Mouse (Mus musculus): ENCODE data around the gene 4930524J08Rik. TPM values are rescaled to one million over a fixed set of nuclear protein-coding genes. Genes with fewer than 3 reads are reported as not detected.

4930524J08Rik gene
- polyA plus RNA-seq, 1 experiment from 2014 or later, result 3.4 TPM

DNA sequence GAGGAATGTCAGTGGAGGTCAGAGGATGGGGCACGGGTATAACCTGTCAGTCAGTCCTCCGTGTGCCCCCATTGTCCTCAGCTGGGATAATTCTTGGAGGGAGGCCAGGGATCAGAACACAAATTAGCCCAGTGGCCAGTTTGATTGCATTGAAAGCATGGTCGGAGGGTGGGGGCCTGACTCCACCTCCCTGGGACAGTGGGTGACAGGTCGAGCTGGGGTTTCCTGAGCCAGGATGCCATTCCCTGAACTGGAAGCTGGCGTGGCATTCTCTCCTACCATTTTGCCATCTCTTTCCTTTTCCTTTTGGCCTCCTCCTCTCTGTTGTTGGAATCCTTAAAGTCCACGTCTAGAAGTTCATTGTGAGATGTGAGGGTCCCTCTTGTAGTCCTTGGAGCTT, 27.0 kb downstream of the 4930524J08Rik start:
- no peak for ATAC-seq (ENCODE audit: insufficient number of reproducible peaks, insufficient read depth, low FRiP score, low TSS enrichment, low read depth)
- no peaks in the 10 kb centered on the region for H3K9me3 ChIP-seq
- 78% methylated on average over 6 of the region's 6 CpGs for WGBS
- no peaks in the 10 kb centered on the region for H3K4me1 ChIP-seq
- no peak overlapping the region for H3K27ac ChIP-seq
- H3K27me3 ChIP-seq, result no peaks in the 10 kb centered on the region
- H3K4me2 ChIP-seq, result no peak overlapping the region
- H3K36me3 ChIP-seq, result no peaks in the 10 kb centered on the region
- no peak overlapping the region for H3K4me3 ChIP-seq
- no peak overlapping the region for H3K9ac ChIP-seq

DNA sequence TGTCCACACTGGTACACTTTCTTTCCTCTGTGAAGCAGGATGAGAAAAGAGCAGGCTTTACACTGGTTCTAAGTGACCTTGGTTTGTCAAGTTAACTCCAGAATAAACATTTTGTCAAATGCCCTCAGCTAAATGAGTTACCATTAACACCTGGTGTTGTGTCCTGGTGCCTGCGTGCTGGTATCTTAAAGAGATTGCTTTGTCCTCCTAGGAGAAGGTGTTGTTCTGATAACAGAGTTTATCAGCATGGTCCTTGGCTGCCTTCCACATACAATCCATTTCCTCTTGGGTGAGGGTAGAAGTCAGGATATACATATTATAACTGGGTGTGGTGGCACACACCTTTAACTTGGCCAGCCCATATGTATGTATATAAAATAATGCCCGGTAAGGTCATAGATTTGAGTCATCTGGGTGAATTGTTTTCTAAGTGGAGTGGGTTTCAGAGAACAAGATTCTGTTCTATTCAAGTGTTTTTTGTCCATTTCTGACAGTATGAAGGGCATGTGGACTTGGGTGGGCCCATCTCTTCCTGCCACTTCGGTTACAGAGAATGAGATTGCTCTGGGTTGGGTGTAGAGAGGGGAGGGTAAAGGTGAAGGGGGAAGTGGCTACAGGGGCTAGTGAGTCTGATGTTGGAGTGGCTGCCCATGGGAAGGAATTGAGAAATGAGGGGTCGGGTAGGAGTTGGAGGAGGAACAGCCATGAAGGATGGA, 27.6 kb downstream of the 4930524J08Rik start:
- no peak overlapping the region for H3K4me2 ChIP-seq
- no peaks in the 10 kb centered on the region for H3K4me1 ChIP-seq
- H3K9me3 ChIP-seq, result no peaks in the 10 kb centered on the region
- no peak for ATAC-seq (ENCODE audit: insufficient number of reproducible peaks, insufficient read depth, low FRiP score, low TSS enrichment, low read depth)
- H3K4me3 ChIP-seq, result no peak overlapping the region
- no peaks in the 10 kb centered on the region for H3K27me3 ChIP-seq
- no peak overlapping the region for H3K9ac ChIP-seq
- WGBS, result 85% methylated on average over 4 of the region's 4 CpGs
- no peaks in the 10 kb centered on the region for H3K36me3 ChIP-seq
- no peak overlapping the region for H3K27ac ChIP-seq

DNA sequence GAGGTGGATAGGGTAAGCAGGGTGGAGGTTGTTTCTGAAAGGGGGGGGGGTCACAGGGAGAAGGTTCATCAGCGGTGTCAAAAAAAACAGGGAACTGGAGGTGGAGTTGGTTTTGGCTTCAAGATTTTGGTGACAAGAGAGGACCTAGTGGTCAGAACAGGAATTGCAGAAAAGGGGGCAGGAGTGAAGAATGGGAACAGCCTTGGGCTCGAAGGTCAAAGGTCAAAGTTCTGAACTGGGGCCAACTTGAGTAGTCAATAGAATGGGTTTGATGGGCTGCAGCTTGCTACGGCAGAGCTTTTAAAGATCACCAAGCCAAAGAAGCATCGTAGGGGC, 28.1 kb downstream of the 4930524J08Rik start:
- Histone ChIP-seq H3K9ac (no peak overlapping the region), H3K27me3 (no peaks in the 10 kb centered on the region), H3K4me1 (no peaks in the 10 kb centered on the region), H3K9me3 (no peaks in the 10 kb centered on the region), H3K27ac (no peak overlapping the region), H3K4me3 (no peak overlapping the region), H3K36me3 (no peaks in the 10 kb centered on the region), H3K4me2 (no peak overlapping the region)
- 75% methylated on average over 4 of the region's 4 CpGs for WGBS
- no peak for ATAC-seq (ENCODE audit: insufficient number of reproducible peaks, insufficient read depth, low FRiP score, low TSS enrichment, low read depth)

DNA sequence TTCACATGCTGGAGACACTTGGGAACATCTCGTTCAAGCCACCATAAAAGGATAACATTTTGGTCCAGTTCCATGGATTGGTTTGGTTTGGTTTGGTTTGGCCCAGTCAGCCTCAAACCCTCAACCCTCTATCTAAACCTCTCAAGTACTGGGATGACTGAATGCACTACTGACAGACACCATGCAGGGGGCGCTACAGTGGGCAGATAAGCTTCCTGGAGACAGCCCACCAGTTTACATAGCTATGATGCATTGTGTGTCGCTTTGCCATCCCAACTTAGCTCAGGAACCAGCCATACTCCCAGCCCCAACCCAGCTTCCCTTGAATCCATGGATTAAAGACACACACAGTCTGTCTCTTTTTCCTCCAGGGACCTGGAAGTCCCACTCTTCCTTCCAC, 29.6 kb downstream of the 4930524J08Rik start:
- H3K4me1 ChIP-seq, result no peaks in the 10 kb centered on the region
- H3K4me3 ChIP-seq, result no peak overlapping the region
- no peak overlapping the region for H3K4me2 ChIP-seq
- no peaks in the 10 kb centered on the region for H3K27me3 ChIP-seq
- no peak overlapping the region for H3K9ac ChIP-seq
- ATAC-seq (ENCODE audit: insufficient number of reproducible peaks, insufficient read depth, low FRiP score, low TSS enrichment, low read depth), result no peak
- WGBS, result 63% methylated on average over 3 of the region's 3 CpGs
- no peaks in the 10 kb centered on the region for H3K9me3 ChIP-seq
- H3K36me3 ChIP-seq, result no peaks in the 10 kb centered on the region
- H3K27ac ChIP-seq, result no peak overlapping the region

DNA sequence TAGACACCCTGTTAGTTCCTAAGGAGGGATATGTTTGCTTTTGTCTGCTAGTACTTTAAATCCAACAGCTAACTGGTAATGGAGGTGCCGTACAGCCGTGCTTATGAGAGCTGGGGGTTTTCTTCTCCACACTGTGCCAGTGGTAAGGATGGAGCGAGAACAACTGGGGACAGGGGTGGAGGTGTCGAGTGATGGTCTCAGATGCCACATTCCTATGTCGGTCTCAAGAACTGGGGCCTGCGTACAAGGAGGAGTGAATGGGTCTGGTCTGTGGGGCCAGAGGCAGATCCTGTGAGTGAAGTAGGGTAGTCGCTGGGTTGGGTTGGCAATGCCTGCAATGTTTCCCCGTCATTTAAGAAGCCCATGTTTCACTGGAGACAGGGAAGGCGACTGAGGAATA, 33.7 kb downstream of the 4930524J08Rik start:
- Histone ChIP-seq H3K4me3 (no peak overlapping the region), H3K4me1 (no peaks in the 10 kb centered on the region), H3K9me3 (no peaks in the 10 kb centered on the region), H3K27ac (no peak overlapping the region), H3K4me2 (no peak overlapping the region), H3K9ac (no peak overlapping the region), H3K36me3 (no peaks in the 10 kb centered on the region), H3K27me3 (no peaks in the 10 kb centered on the region)
- WGBS, result 84% methylated on average over 9 of the region's 9 CpGs
- ATAC-seq (ENCODE audit: insufficient number of reproducible peaks, insufficient read depth, low FRiP score, low TSS enrichment, low read depth), result no peak

DNA sequence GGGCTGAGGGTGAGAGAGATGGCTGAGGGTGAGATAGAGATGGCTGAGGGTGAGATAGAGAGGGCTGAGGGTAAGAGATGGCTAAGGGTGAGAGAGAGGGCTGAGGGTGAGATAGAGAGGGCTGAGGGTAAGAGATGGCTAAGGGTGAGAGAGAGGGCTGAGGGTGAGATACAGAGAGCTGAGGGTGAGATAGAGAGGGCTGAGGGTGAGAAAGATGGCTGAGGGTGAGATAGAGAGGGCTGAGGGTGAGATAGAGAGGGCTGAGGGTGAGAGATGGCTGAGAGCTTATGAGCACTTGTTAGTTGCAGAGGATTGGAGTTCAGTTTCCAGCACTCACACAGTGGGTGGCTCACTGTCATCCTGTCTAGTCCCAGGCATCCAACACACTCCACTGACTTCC, 41.2 kb downstream of the 4930524J08Rik start:
- ATAC-seq (ENCODE audit: insufficient number of reproducible peaks, insufficient read depth, low FRiP score, low TSS enrichment, low read depth), result no peak
- Histone ChIP-seq H3K4me2 (no peak overlapping the region), H3K9me3 (no peaks in the 10 kb centered on the region), H3K9ac (no peak overlapping the region), H3K27ac (no peak overlapping the region), H3K4me3 (no peak overlapping the region), H3K27me3 (no peaks in the 10 kb centered on the region), H3K4me1 (no peaks in the 10 kb centered on the region), H3K36me3 (no peaks in the 10 kb centered on the region)

DNA sequence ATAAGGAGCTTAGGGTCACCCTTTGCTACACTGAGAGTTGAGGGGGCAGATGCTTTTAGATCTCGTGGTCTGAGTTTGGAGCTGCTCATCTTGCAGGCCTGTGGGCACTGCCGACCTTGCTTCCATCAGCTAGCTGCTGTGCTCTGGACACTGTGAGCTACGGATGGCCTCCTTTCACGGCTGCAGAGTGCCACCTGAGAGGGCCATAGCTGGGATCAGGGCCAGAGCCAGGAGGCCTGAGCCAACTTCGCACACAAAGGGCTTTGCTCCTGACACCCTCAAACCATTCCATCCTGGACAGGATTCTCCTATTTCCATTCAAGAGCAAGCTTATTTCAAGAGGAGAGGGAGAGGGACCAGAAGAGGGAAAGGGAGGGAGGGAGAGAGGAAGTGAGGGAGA, 45.5 kb downstream of the 4930524J08Rik start:
- H3K4me2 ChIP-seq, result no peak overlapping the region
- 0 out of 2 replicates have a peak overlapping the region, but pooled peaks have one; percentile 16 for H3K9ac ChIP-seq
- ATAC-seq (ENCODE audit: insufficient number of reproducible peaks, insufficient read depth, low FRiP score, low TSS enrichment, low read depth), result no peak
- H3K27me3 ChIP-seq, result no peaks in the 10 kb centered on the region
- H3K36me3 ChIP-seq, result no peaks in the 10 kb centered on the region
- H3K27ac ChIP-seq, result no peak overlapping the region
- 0 out of 2 replicates have a peak, but pooled peaks cover 5% of the 10 kb centered on the region for H3K4me1 ChIP-seq
- 70% methylated on average over 5 of the region's 5 CpGs for WGBS
- H3K4me3 ChIP-seq, result no peak overlapping the region
- H3K9me3 ChIP-seq, result no peaks in the 10 kb centered on the region

DNA sequence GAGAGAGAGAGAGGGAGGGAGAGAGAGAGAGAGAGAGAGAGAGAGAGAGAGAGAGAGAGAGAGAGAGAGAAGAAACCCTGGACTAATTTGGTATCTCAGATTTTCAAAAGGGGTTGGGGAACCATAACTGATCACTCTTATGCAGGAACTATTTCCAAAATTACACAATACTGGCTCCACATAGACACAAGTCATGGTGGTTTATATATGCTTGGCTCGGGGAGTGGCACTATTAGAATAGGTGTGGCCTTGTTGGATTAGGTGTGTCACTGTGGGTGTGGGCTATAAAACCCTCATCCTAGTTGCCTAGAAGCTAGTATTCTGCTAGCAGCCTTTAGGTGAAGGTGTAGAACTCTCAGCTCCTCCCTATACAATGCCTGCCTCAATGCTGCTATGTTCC, 46.0 kb downstream of the 4930524J08Rik start:
- no peak overlapping the region for H3K4me3 ChIP-seq
- peaks cover 6% of the 10 kb centered on the region for H3K4me1 ChIP-seq
- no peak overlapping the region for H3K9ac ChIP-seq
- H3K9me3 ChIP-seq, result no peaks in the 10 kb centered on the region
- H3K36me3 ChIP-seq, result no peaks in the 10 kb centered on the region
- no peaks in the 10 kb centered on the region for H3K27me3 ChIP-seq
- ATAC-seq (ENCODE audit: insufficient number of reproducible peaks, insufficient read depth, low FRiP score, low TSS enrichment, low read depth), result no peak
- no peak overlapping the region for H3K4me2 ChIP-seq
- 80% methylated on average over 1 of the region's 1 CpGs for WGBS
- H3K27ac ChIP-seq, result no peak overlapping the region

Other genes starting within 250 kb of the 4930524J08Rik start
- gene Rasgef1b, start 250.0 kb upstream of the 4930524J08Rik start, polyA plus RNA-seq (2015; fragmentation: Nextera tagmentation; extraction: Ambion mirVana), result 8.5 and 9.8 TPM in 2 replicates
- 0.56 and 0.72 TPM in 2 replicates for gene Vamp9, start 72.8 kb upstream of the 4930524J08Rik start, polyA plus RNA-seq (2015; fragmentation: Nextera tagmentation; extraction: Ambion mirVana)
- 245 and 246 TPM in 2 replicates for gene Hnrnpd, start 123 bp upstream of the 4930524J08Rik start, polyA plus RNA-seq (2015; fragmentation: Nextera tagmentation; extraction: Ambion mirVana)
- gene Hnrnpdl, start 60.6 kb downstream of the 4930524J08Rik start, polyA plus RNA-seq (2015; fragmentation: Nextera tagmentation; extraction: Ambion mirVana), result 213 and 218 TPM in 2 replicates
- 46.1 and 49.0 TPM in 2 replicates for gene Enoph1, start 60.9 kb downstream of the 4930524J08Rik start, polyA plus RNA-seq (2015; fragmentation: Nextera tagmentation; extraction: Ambion mirVana)
- gene Tmem150c, start 180.7 kb downstream of the 4930524J08Rik start, polyA plus RNA-seq (2015; fragmentation: Nextera tagmentation; extraction: Ambion mirVana), result 1.9 and 2.4 TPM in 2 replicates